Mouse (Mus musculus) liver, postnatal 0 days (tissue): ENCODE data around the gene Gm20388. TPM values are rescaled to one million over a fixed set of nuclear protein-coding genes. Genes with fewer than 3 reads are reported as not detected.

Experiments
- ATAC-seq: fragments of 200-750 bp; cut with Nextera tagmentation; 2 replicates; pipeline ENCODE4 v1.8.0; 2017; ENCODE audit warnings: mild to moderate bottlenecking, moderate library complexity
- DNase-seq: peaks from one replicate; pipeline ENCODE4 v3.0.0-alpha.2; 2016
- H3K27ac ChIP-seq: fragments of 300-500 bp; sonication (generic); 2 replicates; pipeline ENCODE4 v1.5.1; 2014; ENCODE audit warnings: antibody characterized with exemption, moderate library complexity, mild to moderate bottlenecking, low read depth
- H3K27me3 ChIP-seq: fragments of 300-500 bp; sonication (generic); 2 replicates; pipeline ENCODE4 v1.6.1; 2014; ENCODE audit warnings: low read length, control low read depth, mixed read lengths; ENCODE audit not compliant: insufficient read depth
- H3K36me3 ChIP-seq: fragments of 300-500 bp; sonication (generic); replicated peaks from 2 replicates; pipeline ENCODE4 v1.6.1; 2014; ENCODE audit warnings: mild to moderate bottlenecking, control low read depth, low read length, moderate library complexity, mixed read lengths; ENCODE audit not compliant: insufficient read depth
- H3K4me1 ChIP-seq: fragments of 300-500 bp; sonication (generic); 2 replicates; pipeline ENCODE4 v1.6.1; 2014; ENCODE audit warnings: antibody characterized with exemption, mild to moderate bottlenecking, control low read depth; ENCODE audit not compliant: insufficient read depth
- H3K4me2 ChIP-seq: fragments of 300-500 bp; sonication (generic); 2 replicates; pipeline ENCODE4 v1.6.1; 2014; ENCODE audit warnings: low read depth, mild to moderate bottlenecking, low read length, moderate library complexity, mixed read lengths
- H3K4me3 ChIP-seq: fragments of 300-500 bp; sonication (generic); 2 replicates; pipeline ENCODE4 v1.5.1; 2014; ENCODE audit warnings: low read depth, low read length
- H3K9ac ChIP-seq: fragments of 300-500 bp; sonication (generic); replicated peaks from 2 replicates; pipeline ENCODE4 v1.6.1; 2014; ENCODE audit warnings: mild to moderate bottlenecking, moderate library complexity
- H3K9me3 ChIP-seq: fragments of 300-500 bp; sonication (generic); 2 replicates; pipeline ENCODE4 v1.6.1; 2016; ENCODE audit warnings: mild to moderate bottlenecking, control low read depth, low read length, mixed read lengths
- CTCF ChIP-seq: sonication (generic); IDR thresholded peaks from 2 replicates; pipeline ENCODE4 v1.5.1; 2016; ENCODE audit warnings: antibody characterized with exemption, low read depth
- EP300 ChIP-seq: IDR thresholded peaks from 2 replicates; pipeline ENCODE4 v1.6.1; 2016; ENCODE audit warnings: antibody characterized with exemption, low read depth, mild to moderate bottlenecking
- WGBS: fragments of 180-500 bp; shearing (Covaris S2); extraction: QIAGEN DNeasy Blood & Tissue Kit; methylation state at CpG from one replicate; pipeline ENCODE4 v1.1.7; 2014; ENCODE audit not compliant: insufficient replicate concordance; 5-methylcytosine and 5-hydroxymethylcytosine counted together
- polyA plus RNA-seq: library from polyadenylated mRNA; unstranded; fragments of >200 nt; fragmentation: Nextera tagmentation; extraction: Ambion mirVana; gene quantifications from 2 replicates; pipeline ENCODE4 v1.2.1, GENCODE M21; 2015

Gm20388 gene
- polyA plus RNA-seq, 1 experiment from 2014 or later, result not detected

DNA sequence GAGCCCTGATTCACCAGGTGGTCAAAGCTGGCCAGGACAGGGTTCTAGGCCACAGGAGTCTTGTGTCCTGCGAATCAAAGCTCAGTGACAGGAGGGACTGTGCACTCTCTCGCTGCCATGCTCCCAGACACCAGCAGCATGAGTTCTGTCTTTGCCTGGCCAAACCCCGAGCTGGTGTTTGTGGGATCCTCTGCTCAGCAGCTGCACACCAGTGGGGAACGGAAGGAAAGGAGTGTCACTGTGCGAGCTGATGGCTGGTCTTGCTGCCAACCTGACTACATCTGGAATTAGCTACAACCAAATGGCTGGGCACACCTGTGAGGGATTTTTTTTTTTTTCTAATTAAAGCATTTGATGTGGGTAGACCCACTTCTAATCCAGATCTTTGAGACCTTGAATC, 2560.1 kb downstream of the Gm20388 start:
- no peaks in the 10 kb centered on the region for H3K27me3 ChIP-seq
- H3K4me2 ChIP-seq, result no peak overlapping the region
- H3K4me3 ChIP-seq, result no peak overlapping the region
- WGBS, result 61% methylated on average over 5 of the region's 5 CpGs
- peaks cover 24% of the 10 kb centered on the region for H3K4me1 ChIP-seq
- no peak overlapping the region for H3K9ac ChIP-seq
- no peaks in the 10 kb centered on the region for H3K9me3 ChIP-seq
- no peak for TF ChIP-seq EP300
- no peak for TF ChIP-seq CTCF
- 0 out of 2 replicates have a peak overlapping the region, but pooled peaks have one; percentile 12 for H3K27ac ChIP-seq
- DNase-seq (no peak), ATAC-seq (no peak)
- H3K36me3 ChIP-seq, result peaks cover 34% of the 10 kb centered on the region

GRCm38 (mm10) chr8:122473911-122474421, 2563.3 kb downstream of the Gm20388 start:
- Histone ChIP-seq H3K4me3 (peak overlapping the region; percentile 87; the same call in 1 of the 2 replicates), H3K9ac (no peak overlapping the region; the same call in 1 of the 2 replicates), H3K27me3 (no peaks in the 10 kb centered on the region), H3K9me3 (no peaks in the 10 kb centered on the region), H3K4me2 (peak overlapping the region; percentile 92), H3K4me1 (peaks cover 31% of the 10 kb centered on the region), H3K27ac (peak overlapping the region; percentile 74), H3K36me3 (peaks cover 18% of the 10 kb centered on the region)
- ATAC-seq (no peak), DNase-seq (no peak)
- 48% methylated on average over 8 of the region's 8 CpGs for WGBS
- TF ChIP-seq EP300 (no peak), CTCF (no peak)

DNA sequence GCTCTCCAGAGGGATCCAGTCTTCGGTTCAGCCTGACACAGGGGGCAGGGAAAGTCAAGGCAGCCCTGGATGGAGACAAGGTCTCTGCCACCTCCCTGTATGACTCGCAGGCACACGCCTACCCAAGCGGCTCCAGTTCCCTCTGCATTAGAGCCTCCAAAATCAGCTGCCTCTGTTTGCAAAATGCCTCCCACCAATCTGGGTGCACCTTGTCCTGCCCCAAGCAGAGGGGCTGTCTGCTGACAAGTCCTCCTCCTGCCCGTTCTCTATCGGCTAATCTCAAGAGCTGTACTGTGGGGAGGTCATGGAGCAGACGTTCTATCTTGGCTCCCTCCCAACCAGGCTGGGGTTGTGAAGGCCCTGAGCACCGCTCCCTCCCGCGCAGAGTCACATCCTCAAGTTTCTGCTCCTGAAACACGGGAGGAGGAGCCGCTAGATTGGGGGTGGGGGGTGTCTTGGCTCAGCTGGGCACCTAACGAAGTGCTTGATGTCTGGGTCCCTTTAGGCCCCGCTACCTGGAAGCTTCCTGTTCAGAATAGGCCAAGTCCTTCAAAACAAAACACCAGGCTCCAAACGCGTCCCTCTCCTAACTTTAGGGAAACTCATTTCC, 2564.4 kb downstream of the Gm20388 start:
- TF ChIP-seq EP300 (no peak), CTCF (no peak)
- no peaks in the 10 kb centered on the region for H3K9me3 ChIP-seq
- no peaks in the 10 kb centered on the region for H3K27me3 ChIP-seq
- DNase-seq (peak; percentile 67), ATAC-seq (0 out of 2 replicates have a peak, but pooled peaks have one; percentile 11)
- peak overlapping the region; percentile 87 for H3K4me3 ChIP-seq
- WGBS, result 3% methylated on average over 16 of the region's 16 CpGs
- H3K9ac ChIP-seq, result peak overlapping the region; percentile 83
- H3K4me1 ChIP-seq, result peaks cover 22% of the 10 kb centered on the region
- peak overlapping the region; percentile 74 for H3K27ac ChIP-seq
- H3K4me2 ChIP-seq, result peak overlapping the region; percentile 92
- peaks cover 19% of the 10 kb centered on the region for H3K36me3 ChIP-seq

DNA sequence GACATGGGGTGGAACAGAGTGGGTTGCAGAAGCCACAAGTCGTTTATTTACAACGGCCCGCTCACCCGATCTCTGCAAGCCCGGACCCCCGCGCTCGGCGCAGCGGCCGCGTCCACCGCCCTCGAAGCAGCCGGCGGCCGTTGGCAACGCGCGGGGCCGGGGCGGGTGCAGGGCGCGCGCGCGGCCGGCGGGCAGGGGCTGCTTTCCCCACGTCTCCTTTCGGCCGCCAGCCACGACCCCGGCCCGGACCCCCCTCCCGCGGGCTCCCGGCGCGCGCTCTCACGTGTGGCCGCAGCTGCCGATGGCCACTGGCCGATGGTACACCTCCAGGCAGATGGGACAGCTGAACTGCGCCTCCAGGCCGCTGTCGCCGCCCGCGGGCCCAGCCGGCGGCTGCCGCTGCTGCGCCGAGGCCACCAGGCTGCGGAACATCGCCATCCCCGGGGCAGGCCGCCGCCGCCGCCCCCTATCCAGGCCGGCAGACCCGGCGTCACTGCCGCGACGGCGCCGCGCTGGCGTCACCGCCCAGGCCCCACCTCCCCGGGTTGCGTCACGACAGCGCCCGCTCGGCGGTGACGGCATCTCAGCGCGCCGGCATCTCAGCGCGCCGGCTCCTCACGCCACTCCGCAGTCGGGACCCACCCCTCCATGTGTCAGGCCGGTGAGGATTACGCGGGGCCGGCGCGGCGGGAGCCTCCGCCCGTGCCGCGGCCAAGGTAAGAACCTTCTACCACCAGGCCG, 2565.1 kb downstream of the Gm20388 start, which contains the start of the genes Rnf166 and Ctu2:
Gene Rnf166 (minus strand): TSS at position 485 of the 741 bp plus-strand sequence.
Gene Ctu2 (plus strand): TSS at position 564 of the 741 bp plus-strand sequence.
- TF ChIP-seq EP300 (no peak), CTCF (no peak)
- H3K4me2 ChIP-seq, result peak within 1 kb of the TSS; percentile 92
- no peaks in the 10 kb centered on the region for H3K27me3 ChIP-seq
- peak within 1 kb of the TSS; percentile 87 for H3K4me3 ChIP-seq
- DNase-seq (peak; percentile 94), ATAC-seq (peak; percentile 93)
- peak within 1 kb of the TSS; percentile 74 for H3K27ac ChIP-seq
- no peaks in the 10 kb centered on the region for H3K9me3 ChIP-seq
- WGBS, result 2% methylated on average over 66 of the region's 103 CpGs
- peaks cover 17% of the 10 kb centered on the region for H3K36me3 ChIP-seq
- H3K9ac ChIP-seq, result peak within 1 kb of the TSS; percentile 83
- H3K4me1 ChIP-seq, result peaks cover 18% of the 10 kb centered on the region

- peaks cover 78% of the 10 kb centered on the region for H3K36me3 ChIP-seq
Measured at GRCm38 (mm10) chr8:122482448-122482847, 2571.8 kb downstream of the Gm20388 start.

DNA sequence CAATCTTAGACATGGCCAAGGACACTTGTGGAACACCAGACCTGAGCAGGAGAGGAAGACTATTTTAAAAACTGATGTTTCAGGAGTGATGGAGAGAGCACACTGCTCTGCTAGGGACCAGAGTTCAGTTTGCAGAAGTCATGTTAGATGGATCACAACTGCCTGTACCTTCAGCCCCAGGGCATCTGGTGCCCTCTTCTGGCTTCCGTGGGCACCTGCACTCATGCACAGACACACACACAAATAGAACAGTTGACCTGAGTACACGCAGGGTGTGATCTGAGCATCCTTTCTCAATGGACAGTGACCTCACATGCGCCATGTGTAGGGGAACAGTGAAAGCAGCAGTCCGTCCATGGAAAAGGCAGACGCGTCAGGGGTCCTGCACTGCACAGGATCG, 2573.2 kb downstream of the Gm20388 start:
- no peak for DNase-seq
- H3K4me3 ChIP-seq, result no peak overlapping the region
- no peak for ATAC-seq
- no peak overlapping the region for H3K4me2 ChIP-seq
- no peaks in the 10 kb centered on the region for H3K9me3 ChIP-seq
- no peaks in the 10 kb centered on the region for H3K4me1 ChIP-seq
- TF ChIP-seq EP300 (no peak), CTCF (peak; percentile 56)
- H3K36me3 ChIP-seq, result peaks cover 75% of the 10 kb centered on the region
- 94% methylated on average over 7 of the region's 7 CpGs for WGBS
- H3K27me3 ChIP-seq, result no peaks in the 10 kb centered on the region
- H3K9ac ChIP-seq, result no peak overlapping the region
- no peak overlapping the region for H3K27ac ChIP-seq

More at GRCm38 (mm10) chr8:122482448-122482847, 2571.8 kb downstream of the Gm20388 start:
- ATAC-seq (no peak), DNase-seq (no peak)
- H3K9ac ChIP-seq, result no peak overlapping the region
- H3K4me1 ChIP-seq, result no peaks in the 10 kb centered on the region
- H3K27ac ChIP-seq, result no peak overlapping the region
- no peak overlapping the region for H3K4me3 ChIP-seq
- H3K4me2 ChIP-seq, result no peak overlapping the region
- no peaks in the 10 kb centered on the region for H3K27me3 ChIP-seq
- no peaks in the 10 kb centered on the region for H3K9me3 ChIP-seq
- 88% methylated on average over 8 of the region's 8 CpGs for WGBS
- TF ChIP-seq CTCF (no peak), EP300 (no peak)
